Mouse (Mus musculus) brain, adult 2 months (tissue): Measurements from ENCODE around the gene Adcy3.
"Not testable (repeated sequence)": the region's sequence is repeated elsewhere in the genome, so short reads cannot be mapped to it uniquely, and the experiment has no call there.

Source experiments
- DNase-seq: peaks from one replicate; pipeline ENCODE4 v3.0.0; 2011; ENCODE audit warnings: low read depth, low spot score

Adcy3 gene

DNA sequence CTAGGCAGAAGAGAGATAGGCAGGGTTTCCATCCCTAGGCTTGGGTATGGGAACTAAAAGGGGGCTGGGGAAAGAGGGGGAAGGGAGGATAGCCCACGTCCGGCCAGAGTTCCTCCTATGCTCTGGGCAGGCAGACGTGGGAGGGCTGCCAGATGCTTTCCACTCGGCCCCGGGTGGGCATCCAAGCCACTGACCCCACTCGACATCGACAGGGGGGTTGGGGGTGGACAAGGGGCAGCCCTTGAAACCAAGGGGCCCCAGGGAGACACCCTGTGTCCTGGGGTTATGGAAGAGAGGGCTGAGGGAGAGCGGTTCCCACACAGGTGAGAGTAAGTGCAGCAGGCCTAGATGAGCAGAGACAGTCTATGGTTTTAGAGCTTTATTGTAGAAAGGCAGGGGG is 107.4 kb downstream of the Adcy3 start:
- not testable (repeated sequence) for DNase-seq

DNA sequence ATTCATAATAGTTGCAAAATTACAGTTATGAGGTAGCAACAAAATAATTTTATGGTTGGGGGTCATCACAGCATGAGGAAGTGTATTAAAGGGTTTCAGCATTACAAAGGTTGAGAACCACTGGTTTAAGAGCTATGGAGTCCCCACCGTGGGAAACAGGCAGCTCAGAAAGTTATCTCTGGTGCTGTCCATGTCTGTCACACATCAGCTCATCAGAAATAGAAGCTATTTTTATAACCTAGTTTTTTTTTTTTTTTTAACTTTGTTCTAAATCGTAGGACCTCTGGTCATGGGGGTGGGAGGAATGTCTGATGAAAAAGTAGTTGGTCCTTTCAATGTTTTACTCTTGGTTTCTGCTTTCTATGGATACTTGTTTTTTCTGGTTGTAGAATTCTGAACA is 110.9 kb downstream of the Adcy3 start:
- no peak for DNase-seq

DNA sequence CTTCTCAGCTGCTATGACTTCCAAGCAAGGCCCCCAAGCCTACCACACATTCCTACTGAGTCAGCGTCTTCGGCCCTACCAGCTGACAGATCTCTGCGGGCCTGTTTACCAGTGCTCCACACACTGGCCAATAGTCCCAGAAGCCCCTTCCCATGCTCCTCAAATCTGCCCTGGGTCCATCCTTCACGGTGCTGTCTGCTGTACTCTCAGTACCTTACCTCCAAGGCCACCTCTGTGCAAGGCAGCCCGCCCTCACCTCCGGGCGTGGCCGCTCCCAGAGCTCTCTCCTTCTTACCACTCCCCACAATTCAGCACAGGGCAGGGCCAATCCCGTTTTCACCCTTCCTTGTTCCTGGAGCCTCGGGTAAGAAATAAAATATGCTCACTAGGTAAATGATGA is 112.8 kb downstream of the Adcy3 start:
- no peak for DNase-seq

DNA sequence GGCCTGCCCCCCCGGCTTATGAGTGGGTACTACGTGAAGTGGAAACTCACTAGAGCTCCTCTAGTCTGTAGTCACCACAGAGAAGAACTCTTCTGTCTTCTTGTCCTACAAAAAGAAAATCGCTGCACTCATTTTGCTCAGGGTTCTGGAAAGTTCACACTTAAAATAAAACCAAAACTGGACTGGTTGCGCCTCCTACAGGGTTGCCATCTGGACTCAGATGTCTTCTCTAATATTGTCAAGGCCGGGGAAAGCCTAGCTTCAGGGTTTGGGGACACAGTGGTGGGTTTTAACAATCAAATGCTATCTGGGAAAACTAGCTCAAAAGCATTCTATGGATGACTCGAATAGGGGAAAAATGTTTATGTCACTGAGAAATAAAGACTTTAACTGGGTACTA is 116.9 kb downstream of the Adcy3 start:
- DNase-seq = peak; percentile 75

DNA sequence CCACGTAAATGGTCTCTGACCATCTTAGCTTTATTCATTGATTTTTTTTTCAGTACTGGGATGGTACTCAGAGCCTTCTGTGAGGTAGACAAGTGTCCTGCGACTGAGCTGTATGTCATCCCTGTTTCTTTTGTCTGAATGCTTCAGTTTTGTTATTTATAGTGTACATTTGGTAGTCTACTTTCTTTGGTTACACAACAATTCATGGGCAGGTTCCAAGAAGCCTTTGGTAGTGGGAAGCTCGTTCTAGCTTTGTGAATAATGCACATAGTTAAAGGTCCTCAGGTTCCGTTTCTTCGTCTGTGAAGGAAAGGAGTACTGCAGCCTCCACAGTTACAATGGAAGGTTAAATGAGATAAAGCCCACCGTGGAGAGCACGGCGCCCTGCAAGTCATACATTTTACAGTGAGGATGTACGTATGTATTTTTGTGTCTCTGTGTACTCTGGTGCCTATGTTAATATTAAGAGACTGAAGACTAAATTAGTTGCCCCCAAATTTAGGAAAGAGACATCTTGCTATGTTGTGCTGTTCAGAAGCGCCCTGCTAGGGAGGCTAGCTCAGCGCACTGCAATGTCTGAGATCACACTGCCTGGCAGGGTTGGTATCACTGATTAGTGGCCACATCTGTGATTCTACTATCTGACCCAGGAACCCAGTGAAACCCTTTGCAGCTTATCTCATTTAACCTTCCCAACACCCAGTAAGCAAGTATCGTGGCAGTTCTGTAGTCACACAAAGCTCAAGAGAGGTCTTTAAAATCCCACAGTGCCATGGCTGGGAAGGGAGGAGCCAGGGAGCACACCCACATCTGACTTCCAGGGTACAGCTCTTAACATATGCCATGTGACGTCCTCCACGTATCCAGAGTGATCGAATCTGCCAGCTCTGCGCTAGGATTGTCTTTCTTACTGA is 120.1 kb downstream of the Adcy3 start:
- DNase-seq = peak; percentile 52
